Mouse (Mus musculus): Measurements from ENCODE around the gene Ksr2.
"Not testable (repeated sequence)": the region's sequence is repeated elsewhere in the genome, so short reads cannot be mapped to it uniquely, and the experiment has no call there.

Gene Ksr2

DNA sequence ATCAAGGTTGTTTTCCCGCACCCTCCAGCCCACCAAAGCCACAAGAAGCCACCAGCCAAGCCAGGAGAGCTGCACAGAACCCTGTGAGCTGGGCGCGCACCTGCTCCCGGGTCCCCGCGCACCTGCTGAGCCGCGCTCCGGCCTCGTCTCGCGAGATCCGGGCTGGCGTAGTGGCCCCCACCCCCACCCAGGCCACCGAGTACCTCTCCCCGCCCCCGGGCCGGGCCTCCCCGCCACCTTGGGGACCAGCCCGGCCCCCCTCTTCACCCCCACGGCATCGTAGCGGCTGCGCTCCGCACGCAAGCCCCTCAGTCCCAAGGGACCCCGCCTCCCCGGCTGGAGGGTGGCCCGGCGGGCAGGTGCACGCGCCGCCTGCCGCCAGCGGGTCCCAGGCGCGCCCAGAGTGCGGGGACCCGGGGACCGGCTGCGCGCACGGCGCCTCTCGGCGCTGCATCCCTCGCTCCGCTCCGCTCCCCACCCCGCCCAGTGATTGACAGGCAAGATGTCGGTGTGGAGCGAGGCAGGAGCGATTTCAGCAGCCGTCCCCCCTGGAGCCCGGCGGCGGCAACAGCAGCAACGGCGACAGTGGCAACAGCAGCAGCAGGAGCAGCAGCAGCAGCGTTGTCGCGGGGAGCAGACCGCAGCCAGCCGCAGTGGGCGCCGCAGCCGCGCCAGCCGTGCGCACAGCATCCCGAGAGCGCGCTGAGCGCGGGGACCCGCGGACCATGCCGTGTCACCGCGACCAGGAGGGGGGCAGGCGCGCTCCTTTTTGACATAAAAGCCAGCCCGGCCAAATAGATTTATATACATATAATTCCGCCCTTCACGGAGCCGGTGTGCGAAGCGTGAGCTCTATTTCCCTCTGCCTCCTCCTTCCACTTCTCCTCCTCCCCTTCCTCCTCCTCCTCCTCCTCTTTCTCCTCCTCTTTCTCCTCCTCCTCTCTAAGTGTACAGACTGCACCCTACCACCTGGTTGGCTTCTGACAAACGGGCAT, at the start of gene Ksr2:
TSS of gene Ksr2 (plus strand) at position 494 of the 995 bp plus-strand sequence.
- DNase-seq (ENCODE audit: low spot score in 2 of 2): peak in 1 of 2 experiments; percentile 5

DNA sequence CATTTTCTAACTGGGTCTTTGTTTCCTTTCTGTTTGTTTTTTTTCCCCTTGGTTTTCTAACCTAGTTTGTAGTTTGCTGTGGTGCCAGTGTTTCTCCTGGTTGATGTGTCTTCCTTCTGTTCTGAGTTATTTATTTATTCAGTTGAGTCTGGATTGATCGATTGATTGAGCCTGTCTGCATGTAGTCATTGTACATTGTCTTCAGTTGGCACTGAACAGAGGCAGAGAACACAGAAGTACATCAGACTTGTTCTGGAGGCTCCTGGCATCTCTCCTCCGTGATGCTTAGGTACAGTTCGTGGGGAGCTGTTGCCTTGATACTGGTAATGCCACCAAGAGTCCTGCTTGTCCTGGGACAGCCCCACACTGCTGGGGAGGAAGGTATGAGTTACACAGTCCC, 49.0 kb upstream of the Ksr2 start:
- no peak for DNase-seq (ENCODE audit: low spot score in 2 of 2)

DNA sequence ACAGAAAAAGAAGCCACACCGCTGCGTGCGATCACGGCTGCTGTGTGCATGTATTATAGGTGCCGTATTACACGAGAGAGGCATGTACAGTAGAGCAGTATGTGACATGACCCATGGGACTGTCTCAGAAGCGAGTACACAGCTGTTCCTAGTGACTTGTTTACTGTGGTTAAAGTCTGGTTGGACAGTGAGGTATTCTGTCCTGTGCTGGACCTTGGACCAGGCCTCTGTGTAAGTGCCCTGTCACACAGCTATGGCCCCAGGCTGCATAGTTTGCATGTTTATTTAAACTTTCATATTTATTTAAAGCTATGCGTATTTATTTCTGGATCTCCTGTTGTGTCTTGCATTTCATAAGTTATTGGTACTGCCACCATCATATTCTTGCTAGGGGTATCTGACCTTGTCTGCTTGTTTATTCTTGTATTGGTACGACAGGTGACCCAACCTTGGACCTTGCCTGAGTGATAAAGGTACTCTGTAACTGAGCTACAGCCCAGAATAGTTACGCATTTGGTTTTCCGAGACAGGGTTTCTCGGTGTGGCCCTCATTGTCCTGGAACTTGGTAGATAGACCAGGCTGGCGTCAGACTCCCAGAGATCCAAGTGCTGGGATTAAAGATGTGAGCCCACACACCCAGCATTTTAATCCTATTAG, 47.8 kb upstream of the Ksr2 start:
- DNase-seq (ENCODE audit: low spot score in 2 of 2): no peak

DNA sequence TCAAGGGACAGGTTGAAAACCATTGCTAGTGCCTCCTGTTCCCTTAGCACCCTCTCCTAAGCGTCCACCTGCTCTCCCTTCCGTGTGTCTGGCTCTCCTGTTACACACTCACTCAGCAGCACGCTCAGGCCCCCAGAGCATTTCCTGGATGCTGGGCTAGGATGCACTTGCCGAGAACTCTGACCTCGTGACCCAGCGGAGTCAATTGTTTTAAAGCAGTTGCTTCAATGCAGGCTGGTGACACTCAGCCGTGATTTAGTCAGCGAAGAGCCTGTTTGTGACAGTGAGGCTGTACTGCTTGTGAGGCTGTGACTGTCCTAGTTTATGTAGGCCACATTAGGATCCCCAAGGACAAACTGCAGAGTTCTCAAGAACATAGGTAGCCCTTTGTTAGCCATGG, 46.6 kb upstream of the Ksr2 start:
- DNase-seq (ENCODE audit: low spot score in 2 of 2): no peak

DNA sequence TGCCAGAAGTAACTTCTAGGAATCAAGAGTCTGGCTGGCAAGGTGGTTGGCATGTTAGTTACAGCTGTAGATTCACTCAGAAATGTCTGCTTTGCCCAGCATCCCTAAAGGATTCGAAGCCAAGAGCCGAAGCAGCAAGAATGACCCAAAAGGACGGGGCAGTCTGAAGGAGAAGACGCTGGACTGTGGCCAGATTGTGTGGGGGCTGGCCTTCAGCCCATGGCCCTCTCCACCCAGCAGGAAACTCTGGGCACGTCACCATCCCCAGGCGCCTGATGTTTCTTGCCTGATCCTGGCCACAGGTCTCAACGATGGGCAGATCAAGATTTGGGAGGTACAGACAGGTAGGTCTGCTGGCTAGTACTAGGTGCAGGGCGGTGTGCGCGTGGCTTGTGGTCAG, 43.2 kb upstream of the Ksr2 start:
- no peak for DNase-seq (ENCODE audit: low spot score in 2 of 2)

DNA sequence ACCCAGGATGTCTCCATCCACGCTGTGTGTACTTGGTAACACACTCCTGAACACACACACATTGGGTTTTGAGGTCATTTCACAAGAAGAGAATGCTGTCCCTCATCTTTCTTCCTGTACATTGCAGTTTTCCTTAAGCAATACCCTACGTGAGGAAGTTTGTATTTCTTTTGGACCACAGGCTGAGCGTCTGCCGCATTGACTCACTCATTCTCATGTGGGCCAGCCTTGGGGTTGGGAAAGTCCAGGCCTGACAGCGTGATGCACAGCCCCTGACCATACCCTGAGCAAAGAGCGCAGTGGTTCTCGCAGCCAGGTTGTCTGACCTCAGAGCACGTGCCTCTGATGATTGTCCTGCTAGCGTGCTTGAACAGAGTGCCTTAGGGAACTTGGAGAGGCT, 40.4 kb upstream of the Ksr2 start:
- DNase-seq (ENCODE audit: low spot score in 2 of 2): no peak

DNA sequence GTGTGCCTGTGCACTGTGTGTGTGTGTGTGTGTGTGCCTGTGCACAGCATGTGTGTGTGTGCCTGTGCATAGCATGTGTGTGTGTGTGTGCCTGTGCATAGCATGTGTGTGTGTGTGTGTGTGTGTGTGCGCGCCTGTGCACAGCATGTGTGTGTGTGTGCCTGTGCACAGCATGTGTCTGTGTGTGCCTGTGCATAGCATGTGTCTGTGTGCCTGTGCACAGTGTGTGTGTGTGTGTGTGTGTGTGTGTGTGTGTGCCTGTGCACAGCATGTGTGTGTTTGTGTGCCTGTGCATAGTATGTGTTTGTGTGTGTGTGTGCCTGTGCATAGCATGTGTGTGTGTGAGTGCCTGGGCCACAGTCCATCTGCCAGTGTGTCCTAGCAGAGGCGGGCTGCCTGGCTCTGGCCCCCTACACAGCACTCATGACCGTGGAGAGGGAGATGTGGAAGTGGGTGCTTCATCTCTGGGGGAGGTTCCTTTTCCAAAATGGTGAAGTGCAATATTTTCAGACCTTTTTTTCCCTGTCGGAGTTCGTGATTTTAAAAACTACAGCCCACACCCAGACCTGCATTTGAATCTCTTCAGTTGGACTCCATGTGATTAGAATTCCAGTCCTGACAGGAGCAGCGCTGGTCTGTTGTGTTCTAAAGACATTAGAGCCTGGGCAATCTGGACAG, 39.3 kb upstream of the Ksr2 start:
- DNase-seq (ENCODE audit: low spot score in 2 of 2): no peak

DNA sequence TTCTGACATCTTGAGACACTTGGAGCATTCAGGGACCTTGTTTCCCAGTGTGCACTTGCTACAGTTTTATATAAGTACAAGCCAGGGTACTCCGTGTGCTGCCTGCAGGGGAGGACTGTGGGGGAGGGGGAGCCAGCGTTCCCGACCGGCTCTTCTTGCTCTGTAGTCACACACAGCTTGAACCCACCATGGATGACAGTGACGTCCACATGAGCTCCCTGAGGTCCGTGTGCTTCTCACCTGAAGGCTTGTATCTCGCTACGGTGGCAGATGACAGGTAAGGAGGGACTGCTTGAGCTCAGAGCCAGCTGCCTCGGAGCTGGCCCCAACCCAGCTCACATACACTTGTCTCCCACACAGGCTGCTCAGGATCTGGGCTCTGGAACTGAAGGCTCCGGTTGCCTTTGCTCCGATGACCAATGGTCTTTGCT, 37.5 kb upstream of the Ksr2 start:
- DNase-seq (ENCODE audit: low spot score in 2 of 2): no peak

DNA sequence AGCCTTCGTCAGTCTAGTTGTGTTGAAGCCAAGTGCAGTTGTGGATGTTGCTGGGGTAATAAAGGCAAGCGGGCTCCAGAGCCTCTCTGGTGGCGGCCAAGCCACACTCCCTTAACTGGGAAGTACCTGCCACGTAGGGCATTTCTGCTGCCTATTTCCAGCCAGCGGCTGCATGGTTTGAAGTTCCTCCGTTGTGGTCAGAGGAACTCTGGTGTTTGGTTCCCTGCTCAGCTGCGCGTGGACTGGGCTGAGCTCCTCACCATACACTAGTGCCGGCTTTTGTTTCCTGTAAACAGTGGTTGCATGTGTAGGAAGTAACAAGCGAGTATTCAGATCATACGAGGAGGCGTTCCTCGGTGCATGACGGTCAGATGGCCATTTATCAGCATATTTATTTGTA, 36.1 kb upstream of the Ksr2 start:
- peak; percentile 21 to 43 for DNase-seq (ENCODE audit: low spot score in 2 of 2)

DNA sequence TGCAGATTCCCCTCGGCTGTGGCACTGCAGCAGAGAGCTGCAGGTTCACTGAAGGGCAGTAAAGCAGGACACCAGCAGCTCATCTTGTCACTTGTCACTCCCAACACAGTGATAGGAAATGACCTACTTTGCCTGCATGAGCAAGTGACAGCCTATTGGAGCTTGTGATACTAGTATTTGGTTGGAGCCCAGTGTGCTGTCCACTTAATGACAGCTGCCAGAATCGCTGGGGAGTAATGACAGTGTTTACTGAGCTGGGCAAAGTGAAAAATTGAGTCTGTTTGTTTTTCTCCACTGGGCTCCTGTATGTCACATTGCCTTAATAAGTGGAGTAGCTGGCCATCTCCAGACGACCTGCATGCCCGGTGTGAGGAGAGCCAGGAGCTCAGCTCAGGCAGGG, 33.6 kb upstream of the Ksr2 start:
- no peak for DNase-seq (ENCODE audit: low spot score in 2 of 2)

DNA sequence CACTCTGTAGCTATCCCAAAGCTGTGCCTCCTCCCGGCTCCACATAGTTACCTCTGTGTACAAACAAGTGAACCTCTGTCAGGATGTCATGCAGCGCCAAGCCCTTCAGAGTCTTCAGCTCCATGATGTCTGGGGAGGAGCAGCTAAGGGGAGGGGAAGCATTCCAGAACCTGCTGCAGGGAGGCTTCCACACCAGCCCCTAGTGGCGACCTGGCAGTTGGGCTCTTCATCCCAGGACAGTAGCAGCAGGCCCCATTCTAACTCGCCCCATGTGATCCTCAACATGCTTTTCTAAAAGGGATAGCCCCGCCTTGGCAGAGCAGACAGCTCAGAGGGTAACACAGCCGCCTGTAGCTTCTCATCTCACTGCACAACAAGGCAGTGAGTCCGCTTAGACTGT, 32.0 kb upstream of the Ksr2 start:
- no peak for DNase-seq (ENCODE audit: low spot score in 2 of 2)

DNA sequence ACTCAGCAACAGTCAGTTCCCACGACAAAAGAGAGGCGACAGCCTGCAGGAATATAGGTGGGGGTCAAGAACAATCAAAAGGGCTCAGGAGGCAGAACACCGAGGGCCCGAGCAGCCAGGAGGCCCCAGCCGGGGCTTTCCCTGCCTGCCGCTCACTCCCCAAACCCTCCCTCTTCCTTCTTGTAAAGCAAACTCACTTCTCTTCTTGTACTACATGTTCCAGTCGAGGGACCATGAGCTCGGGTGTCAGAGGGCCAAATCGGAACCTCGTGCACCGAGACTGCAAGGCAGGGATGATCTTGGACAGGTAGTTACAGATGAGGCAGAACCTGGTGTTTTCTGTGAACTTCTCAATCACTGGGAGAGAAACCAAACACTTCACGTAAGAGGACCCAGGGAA, 30.6 kb upstream of the Ksr2 start:
- DNase-seq (ENCODE audit: low spot score in 2 of 2): no peak

DNA sequence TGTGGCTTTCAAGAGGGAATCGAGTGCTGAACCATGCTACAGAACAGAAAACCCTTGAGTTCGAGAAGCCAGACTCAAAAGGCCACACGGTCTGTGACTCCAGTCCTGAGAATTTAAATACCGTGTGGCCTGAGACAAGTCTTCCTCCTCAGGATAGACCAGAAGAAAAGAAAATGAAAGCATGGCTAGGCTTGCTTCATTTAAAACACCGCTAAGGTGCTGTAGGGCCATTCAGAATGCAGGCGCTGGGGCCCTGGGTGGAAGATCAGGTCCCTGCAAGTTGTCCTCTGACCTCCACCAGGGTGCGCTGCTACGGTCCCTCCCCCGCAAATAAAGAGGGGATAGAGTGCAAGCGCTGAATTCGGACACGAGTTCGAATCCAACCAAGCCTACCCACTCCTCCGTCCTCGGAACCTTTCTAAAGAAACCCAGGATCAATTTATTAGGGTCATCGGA, 25.5 kb upstream of the Ksr2 start:
- peak; percentile 61 to 66 for DNase-seq (ENCODE audit: low spot score in 2 of 2)

DNA sequence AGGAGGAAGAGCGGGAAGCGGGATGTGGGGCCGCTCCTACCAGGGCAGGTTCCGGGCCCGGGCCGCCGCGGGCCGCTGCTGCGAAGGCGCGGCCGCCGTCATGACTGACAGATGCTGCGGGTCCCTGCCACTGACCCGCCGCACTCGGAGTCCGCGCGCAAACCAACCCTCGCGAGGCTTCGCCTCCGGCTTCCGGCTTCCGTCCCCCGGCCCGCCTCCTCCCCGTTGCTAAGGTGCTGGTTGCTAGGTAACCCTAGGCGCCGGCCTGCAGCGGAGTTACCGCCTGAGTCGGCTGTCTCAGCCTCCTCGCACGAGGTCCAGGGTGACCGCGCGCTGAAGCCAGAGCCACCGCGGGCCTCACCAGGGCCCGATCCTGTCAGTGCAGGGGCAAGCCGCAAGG, 24.9 kb upstream of the Ksr2 start, which contains the start of gene Rfc5:
TSS of gene Rfc5 (minus strand) at position 171 of the 400 bp plus-strand sequence.
- peak; percentile 95 for DNase-seq (ENCODE audit: low spot score in 2 of 2)

DNA sequence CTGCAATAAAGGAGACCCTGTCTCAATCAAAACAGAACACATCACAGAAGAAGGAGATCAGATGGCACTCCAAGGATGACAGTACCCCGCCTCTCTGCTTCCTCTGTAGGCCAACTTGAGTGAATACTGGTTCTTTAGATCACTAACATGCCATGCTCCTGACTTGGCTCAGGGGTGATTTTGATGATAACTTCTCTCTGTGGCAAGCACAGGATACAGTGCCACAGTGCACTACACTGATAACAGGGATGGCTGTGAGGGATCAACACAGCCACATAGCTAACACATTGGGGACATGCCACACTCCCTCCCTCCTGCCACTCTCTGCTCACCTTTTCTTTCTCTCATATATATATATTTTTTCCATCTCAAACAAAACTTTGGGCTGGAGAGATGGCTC, 22.9 kb upstream of the Ksr2 start:
- DNase-seq (ENCODE audit: low spot score in 2 of 2): no peak

DNA sequence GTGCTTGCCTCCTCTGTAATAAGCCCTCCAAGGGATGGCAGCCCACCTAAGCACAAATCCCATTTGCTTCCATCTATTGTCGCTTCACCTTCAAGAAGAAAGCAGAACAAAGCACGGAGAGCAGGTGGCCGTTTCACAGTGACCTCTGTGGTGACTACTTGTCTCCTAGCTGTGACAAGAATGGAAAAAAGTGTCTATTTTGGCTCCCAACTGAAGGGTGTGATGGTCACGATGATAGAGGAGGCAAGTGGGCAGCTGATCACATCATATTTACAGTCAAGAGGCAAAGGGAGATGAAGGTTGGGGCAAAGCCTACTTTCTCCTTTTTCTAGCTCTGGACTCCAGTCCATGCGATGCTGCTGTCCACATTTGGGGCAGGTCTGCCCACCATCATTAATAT, 18.0 kb upstream of the Ksr2 start:
- DNase-seq (ENCODE audit: low spot score in 2 of 2): no peak

DNA sequence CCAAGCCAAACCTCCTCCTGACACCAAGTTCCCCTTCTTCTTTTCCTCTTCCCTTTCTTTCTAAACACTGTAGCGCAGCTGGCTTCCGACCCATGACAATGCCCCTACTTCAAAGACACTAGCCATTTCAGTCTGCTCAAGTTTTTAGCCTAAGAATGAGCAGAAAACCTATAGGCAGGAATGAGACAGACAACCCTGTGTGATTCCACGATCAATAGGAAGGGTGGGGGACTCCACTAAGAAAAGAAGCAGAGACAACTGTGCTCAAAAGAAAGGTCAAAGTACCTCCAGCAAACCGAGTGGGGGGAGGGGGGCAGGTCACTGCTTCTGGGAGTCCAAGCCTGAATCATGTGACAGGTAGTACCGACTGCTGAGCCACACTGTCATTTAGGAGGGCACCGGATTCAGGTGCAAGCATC, 17.2 kb upstream of the Ksr2 start:
- DNase-seq (ENCODE audit: low spot score in 2 of 2): no peak

DNA sequence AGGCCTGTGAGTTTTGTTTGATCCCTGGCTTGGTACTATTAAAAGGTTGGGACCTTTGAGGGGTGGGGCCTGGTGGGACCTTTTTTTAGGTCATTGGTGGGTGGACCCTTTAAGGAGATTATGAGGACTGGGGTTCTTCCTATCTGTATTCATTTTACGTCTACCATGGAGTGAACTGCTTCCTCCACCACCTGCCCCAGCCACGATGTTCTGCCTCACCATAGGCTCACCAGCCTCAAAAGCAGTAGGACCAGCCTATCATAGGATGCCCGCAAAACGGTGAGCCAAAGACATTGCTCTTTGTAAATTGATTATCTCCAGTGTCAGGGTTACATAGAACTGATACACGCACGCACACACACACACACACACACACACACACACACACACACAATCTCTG, 16.4 kb upstream of the Ksr2 start:
- no peak for DNase-seq (ENCODE audit: low spot score in 2 of 2)

DNA sequence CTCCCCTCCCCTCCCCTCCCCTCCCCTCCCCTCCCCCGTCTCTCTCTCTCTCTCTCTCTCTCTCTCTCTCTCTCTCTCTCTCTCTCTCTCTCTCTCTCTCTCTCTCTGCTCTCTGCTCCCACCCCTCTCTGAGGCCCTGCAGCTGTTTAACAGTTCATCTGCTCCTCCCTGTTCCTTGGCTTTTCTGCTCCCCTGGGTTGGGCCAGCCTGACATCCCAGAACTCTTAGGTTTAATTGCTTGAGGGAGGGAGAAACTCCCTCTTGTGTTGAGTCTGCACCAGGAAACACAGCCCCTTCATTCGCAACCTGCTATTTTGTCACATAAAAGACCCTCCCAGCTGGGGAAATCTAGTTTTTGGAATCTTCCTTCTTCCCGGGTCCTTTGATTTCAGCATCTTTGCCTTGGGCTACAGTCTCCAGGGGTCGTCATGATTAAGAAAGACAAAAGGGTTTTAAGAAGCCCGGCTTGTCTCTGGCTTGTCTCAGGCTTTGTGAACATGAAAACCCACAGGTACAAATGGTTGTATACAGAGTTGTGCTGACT, 15.7 kb upstream of the Ksr2 start:
- no peak for DNase-seq (ENCODE audit: low spot score in 2 of 2)

DNA sequence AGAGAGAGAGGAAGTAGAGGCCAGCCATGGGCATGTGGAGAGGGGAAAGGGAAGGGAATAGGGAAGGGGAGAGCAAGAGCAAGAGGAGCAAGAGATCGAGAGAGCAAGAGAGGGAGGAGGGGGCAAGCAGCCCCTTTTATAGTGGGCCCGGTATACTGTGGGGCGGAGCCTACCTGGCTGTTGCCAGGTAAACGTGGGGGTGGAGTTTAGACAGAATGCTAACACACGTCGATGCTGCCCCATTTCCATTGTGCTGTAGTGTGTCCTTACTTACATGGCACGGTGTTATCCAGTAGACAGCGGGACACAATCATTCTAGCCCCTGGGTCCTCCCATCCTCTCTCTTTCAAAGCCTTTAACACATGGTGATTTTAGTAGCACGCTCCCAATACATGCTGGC, 14.5 kb upstream of the Ksr2 start:
- no peak for DNase-seq (ENCODE audit: low spot score in 2 of 2)

DNA sequence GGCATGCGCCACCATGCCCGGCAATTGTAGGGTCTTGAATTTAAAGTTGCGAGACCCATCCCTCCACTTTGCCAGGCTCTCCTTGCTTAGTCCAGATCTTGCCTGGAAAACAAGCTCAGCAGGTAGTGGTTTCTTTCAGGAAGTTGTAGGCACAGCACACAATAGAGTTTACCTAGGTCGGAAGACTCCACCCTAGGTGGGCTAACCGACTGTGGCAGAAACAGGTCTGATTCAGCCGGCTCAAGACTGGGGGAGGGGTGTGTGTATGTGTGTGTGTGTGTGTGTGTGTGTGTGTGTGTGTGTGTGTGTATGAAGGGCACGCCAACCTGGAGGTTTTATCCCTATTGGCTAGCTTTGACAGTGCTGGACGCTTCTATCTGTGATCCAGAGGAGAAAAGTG, 10.2 kb upstream of the Ksr2 start:
- DNase-seq (ENCODE audit: low spot score in 2 of 2): no peak

DNA sequence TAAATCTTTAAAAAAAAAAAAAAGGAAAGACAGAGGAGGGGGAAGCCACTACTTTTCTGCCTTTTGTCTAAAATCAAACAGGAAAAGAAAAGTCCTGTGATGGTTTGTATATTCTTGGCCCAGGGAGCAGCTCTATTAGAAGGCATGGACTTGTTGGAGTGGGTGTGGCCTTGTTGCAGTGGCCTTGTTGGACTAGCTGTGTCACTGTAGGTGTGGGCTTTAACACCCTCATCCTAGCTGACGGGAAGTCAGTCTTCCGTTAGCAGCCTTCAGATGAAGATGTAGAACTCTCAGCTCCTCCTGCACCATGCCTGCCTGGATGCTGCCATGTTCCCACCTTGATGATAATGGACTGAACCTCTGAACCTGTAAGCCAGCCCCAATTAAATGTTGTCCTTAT, 9.1 kb upstream of the Ksr2 start:
- DNase-seq (ENCODE audit: low spot score in 2 of 2): not testable (repeated sequence)

Measured in natural killer cell, adult 2 months (primary cell).